Mouse (Mus musculus) heart, embryonic 16.5 days (tissue): ENCODE measurements around the gene Dpysl4. TPM values are rescaled to one million over a fixed set of nuclear protein-coding genes. Genes with fewer than 3 reads are reported as not detected.

Experiments used
- ATAC-seq: fragments of 200-750 bp; cut with Nextera tagmentation; replicated peaks from 2 replicates; pipeline ENCODE4 v1.8.0; 2017; ENCODE audit warnings: moderate number of reproducible peaks; ENCODE audit not compliant: insufficient read depth, low FRiP score; ENCODE audit errors: extremely low read depth
- H3K27ac ChIP-seq: fragments of 300-500 bp; sonication (generic); 2 replicates; pipeline ENCODE4 v1.5.1; 2014; ENCODE audit warnings: mild to moderate bottlenecking, low read length, control low read depth, moderate library complexity
- H3K27me3 ChIP-seq: fragments of 300-500 bp; sonication (generic); 2 replicates; pipeline ENCODE4 v1.6.1; 2014; ENCODE audit warnings: low read length, mixed read lengths; ENCODE audit not compliant: control insufficient read depth, insufficient read depth
- H3K36me3 ChIP-seq: fragments of 300-500 bp; sonication (generic); 2 replicates; pipeline ENCODE4 v1.6.1; 2014; ENCODE audit not compliant: control insufficient read depth, insufficient read depth
- H3K4me1 ChIP-seq: fragments of 300-500 bp; sonication (generic); 2 replicates; pipeline ENCODE4 v1.6.1; 2014; ENCODE audit warnings: low read length, mixed read lengths; ENCODE audit not compliant: control insufficient read depth, insufficient read depth
- H3K4me2 ChIP-seq: fragments of 300-500 bp; sonication (generic); 2 replicates; pipeline ENCODE4 v1.6.1; 2014; ENCODE audit warnings: low read depth, mild to moderate bottlenecking, control low read depth, low read length
- H3K4me3 ChIP-seq: fragments of 300-500 bp; sonication (generic); 2 replicates; pipeline ENCODE4 v1.5.1; 2014; ENCODE audit warnings: mild to moderate bottlenecking, control low read depth, low read length
- H3K9ac ChIP-seq: fragments of 300-500 bp; sonication (generic); 2 replicates; pipeline ENCODE4 v1.6.1; 2014; ENCODE audit warnings: low read length, control low read depth
- H3K9me3 ChIP-seq: fragments of 300-500 bp; sonication (generic); replicated peaks from 2 replicates; pipeline ENCODE4 v1.6.1; 2016; ENCODE audit warnings: low read length; ENCODE audit not compliant: control insufficient read depth
- WGBS: fragments of 180-500 bp; shearing (Covaris S2); extraction: QIAGEN DNeasy Blood & Tissue Kit; methylation state at CpG from one replicate; pipeline ENCODE4 v1.1.7; 2014; 5-methylcytosine and 5-hydroxymethylcytosine counted together
- polyA plus RNA-seq: library from polyadenylated mRNA; unstranded; fragments of >200 nt; fragmentation: Nextera tagmentation; extraction: Ambion mirVana; gene quantifications from 2 replicates; pipeline ENCODE4 v1.2.1, GENCODE M21; 2015

The Dpysl4 gene
- polyA plus RNA-seq, 1 experiment from 2014 or later: 1.6 TPM

- Histone ChIP-seq H3K4me1 (no peaks in the 10 kb centered on the region), H3K4me3 (no peak overlapping the region), H3K4me2 (no peak overlapping the region), H3K27ac (no peak overlapping the region), H3K9me3 (no peaks in the 10 kb centered on the region), H3K27me3 (peaks cover 12% of the 10 kb centered on the region), H3K9ac (no peak overlapping the region), H3K36me3 (no peaks in the 10 kb centered on the region)
- WGBS: 83% methylated on average over 5 of the region's 5 CpGs
- ATAC-seq: no peak
These were observed 7.3 kb downstream of the Dpysl4 start for GRCm38 (mm10) chr7:139093124-139093523.

- no peak for ATAC-seq
- H3K27me3 ChIP-seq: peaks cover 6% of the 10 kb centered on the region
- no peaks in the 10 kb centered on the region for H3K4me1 ChIP-seq
- H3K9me3 ChIP-seq: no peaks in the 10 kb centered on the region
- no peak overlapping the region for H3K9ac ChIP-seq
- no peak overlapping the region for H3K4me2 ChIP-seq
- no peaks in the 10 kb centered on the region for H3K36me3 ChIP-seq
- no peak overlapping the region for H3K27ac ChIP-seq
- 78% methylated on average over 7 of the region's 7 CpGs for WGBS
- no peak overlapping the region for H3K4me3 ChIP-seq
These were observed 8.0 kb downstream of the Dpysl4 start for GRCm38 (mm10) chr7:139093781-139094180.

GRCm38 (mm10) chr7:139094761-139095160, 9.0 kb downstream of the Dpysl4 start:
- ATAC-seq: no peak
- WGBS: 79% methylated on average over 6 of the region's 6 CpGs
- H3K36me3 ChIP-seq: no peaks in the 10 kb centered on the region
- H3K27ac ChIP-seq: no peak overlapping the region
- no peaks in the 10 kb centered on the region for H3K4me1 ChIP-seq
- H3K9ac ChIP-seq: no peak overlapping the region
- peaks cover 5% of the 10 kb centered on the region; the same call in 1 of the 2 replicates for H3K27me3 ChIP-seq
- no peaks in the 10 kb centered on the region for H3K9me3 ChIP-seq
- H3K4me3 ChIP-seq: no peak overlapping the region
- H3K4me2 ChIP-seq: no peak overlapping the region

- WGBS: 84% methylated on average over 7 of the region's 7 CpGs
- no peak overlapping the region for H3K4me3 ChIP-seq
- H3K4me1 ChIP-seq: no peaks in the 10 kb centered on the region
- no peaks in the 10 kb centered on the region for H3K9me3 ChIP-seq
- no peak overlapping the region for H3K4me2 ChIP-seq
- ATAC-seq: no peak
- no peak overlapping the region for H3K27ac ChIP-seq
- H3K9ac ChIP-seq: no peak overlapping the region
- no peaks in the 10 kb centered on the region for H3K36me3 ChIP-seq
- H3K27me3 ChIP-seq: peaks cover 5% of the 10 kb centered on the region; the same call in 1 of the 2 replicates
These were observed 9.5 kb downstream of the Dpysl4 start for GRCm38 (mm10) chr7:139095282-139095681.

GRCm38 (mm10) chr7:139096399-139096798, 10.6 kb downstream of the Dpysl4 start:
- no peaks in the 10 kb centered on the region for H3K9me3 ChIP-seq
- H3K36me3 ChIP-seq: no peaks in the 10 kb centered on the region
- no peaks in the 10 kb centered on the region for H3K4me1 ChIP-seq
- no peak overlapping the region for H3K4me2 ChIP-seq
- no peak for ATAC-seq
- H3K27ac ChIP-seq: no peak overlapping the region
- no peak overlapping the region for H3K4me3 ChIP-seq
- 83% methylated on average over 6 of the region's 6 CpGs for WGBS
- peaks cover 2% of the 10 kb centered on the region; the same call in 1 of the 2 replicates for H3K27me3 ChIP-seq
- no peak overlapping the region for H3K9ac ChIP-seq

- no peak overlapping the region for H3K9ac ChIP-seq
- no peak overlapping the region for H3K4me3 ChIP-seq
- no peaks in the 10 kb centered on the region; the same call in 1 of the 2 replicates for H3K27me3 ChIP-seq
- no peak overlapping the region for H3K4me2 ChIP-seq
- 62% methylated on average over 12 of the region's 12 CpGs for WGBS
- no peaks in the 10 kb centered on the region for H3K4me1 ChIP-seq
- no peak overlapping the region for H3K27ac ChIP-seq
- no peaks in the 10 kb centered on the region for H3K36me3 ChIP-seq
- H3K9me3 ChIP-seq: no peaks in the 10 kb centered on the region
- ATAC-seq: no peak
These were observed 14.8 kb downstream of the Dpysl4 start for GRCm38 (mm10) chr7:139100531-139101095.

GRCm38 (mm10) chr7:139101286-139101804, 15.5 kb downstream of the Dpysl4 start:
- no peaks in the 10 kb centered on the region for H3K9me3 ChIP-seq
- H3K4me2 ChIP-seq: no peak overlapping the region
- no peak overlapping the region for H3K27ac ChIP-seq
- H3K4me3 ChIP-seq: no peak overlapping the region
- 0 out of 2 replicates have a peak, but pooled peaks cover 3% of the 10 kb centered on the region for H3K27me3 ChIP-seq
- no peaks in the 10 kb centered on the region for H3K4me1 ChIP-seq
- H3K9ac ChIP-seq: no peak overlapping the region
- ATAC-seq: no peak
- WGBS: 72% methylated on average over 10 of the region's 10 CpGs
- no peaks in the 10 kb centered on the region for H3K36me3 ChIP-seq

- Histone ChIP-seq H3K36me3 (no peaks in the 10 kb centered on the region), H3K27ac (no peak overlapping the region), H3K9me3 (no peaks in the 10 kb centered on the region), H3K27me3 (0 out of 2 replicates have a peak, but pooled peaks cover 3% of the 10 kb centered on the region), H3K4me1 (no peaks in the 10 kb centered on the region), H3K9ac (no peak overlapping the region), H3K4me3 (no peak overlapping the region), H3K4me2 (no peak overlapping the region)
- no peak for ATAC-seq
- WGBS: 69% methylated on average over 3 of the region's 3 CpGs
These were observed 16.0 kb downstream of the Dpysl4 start for GRCm38 (mm10) chr7:139101826-139102225.

- WGBS: 65% methylated on average over 10 of the region's 10 CpGs
- ATAC-seq: no peak
These were observed 18.2 kb downstream of the Dpysl4 start for GRCm38 (mm10) chr7:139103960-139104381.

More at GRCm38 (mm10) chr7:139103960-139104381, 18.2 kb downstream of the Dpysl4 start:
- Histone ChIP-seq H3K27ac (no peak overlapping the region), H3K27me3 (0 out of 2 replicates have a peak, but pooled peaks cover 3% of the 10 kb centered on the region), H3K9ac (no peak overlapping the region), H3K9me3 (no peaks in the 10 kb centered on the region), H3K4me1 (no peaks in the 10 kb centered on the region), H3K36me3 (no peaks in the 10 kb centered on the region), H3K4me2 (no peak overlapping the region), H3K4me3 (no peak overlapping the region)
